Mouse (Mus musculus): ENCODE data around the gene Eef1akmt2.

DNA sequence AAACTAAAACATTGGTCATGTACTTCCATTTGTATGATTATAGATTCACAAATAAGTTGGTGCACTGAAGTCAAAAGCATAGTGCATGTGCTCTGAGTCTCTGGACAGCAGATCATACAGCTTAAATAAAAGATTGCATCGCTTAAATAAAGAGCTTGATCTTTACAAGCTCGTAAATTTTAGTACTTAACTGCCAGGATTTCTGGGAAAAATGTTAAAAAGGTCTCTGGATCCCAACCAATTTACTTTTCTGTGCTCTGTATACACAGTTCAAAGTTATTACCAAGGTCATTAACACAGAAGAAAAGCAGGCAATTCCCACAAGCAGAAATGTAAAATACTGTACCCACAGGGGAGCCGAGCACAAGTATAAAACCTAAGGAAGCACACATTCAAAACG lies 21.5 kb downstream of the Eef1akmt2 start:
- TF ChIP-seq FLI1 (IDR thresholded peaks at IDR 0.05; ENCODE audit: low read length) (no peak), GATA1 (IDR thresholded peaks at IDR 0.05; ENCODE audit: borderline replicate concordance, low read length) (no peak)

Data from megakaryocyte, embryonic 14.5 days (primary cell).